ENCODE assay signal across 16 mouse cellular contexts in the genomic region with DNA sequence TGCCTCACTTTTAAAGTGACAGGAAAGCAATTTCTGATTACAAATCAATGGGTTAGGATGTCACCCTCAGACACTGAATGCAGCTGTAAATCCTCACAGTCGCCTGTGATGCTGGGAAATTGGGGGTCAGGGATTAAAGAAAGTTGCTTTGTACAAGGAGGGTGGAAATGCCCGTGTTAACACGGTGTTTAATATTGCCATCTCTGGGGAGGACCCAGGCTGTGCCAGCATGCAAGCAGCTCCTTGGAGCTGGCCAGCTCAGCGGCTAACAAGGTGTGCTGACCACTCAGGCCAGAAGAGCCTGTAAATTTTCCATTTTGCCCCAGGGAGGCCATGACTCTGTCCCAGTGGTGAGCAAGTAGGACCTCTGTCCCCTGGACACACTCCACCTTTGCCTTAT.
"Had no signal": no experiment of that assay in that cellular context is flagged by ENCODE, and none has a peak within 500 bp of the region (broad histone marks: within the 10 kb centered on the region; RNA-seq: fewer than 3 reads in every experiment).

No protein-coding gene starts in this region.

- ATAC-seq: midbrain, embryonic 13.5 days; midbrain, embryonic 15.5 days had no signal

- H3K4me2 ChIP-seq: lung, embryonic 14.5 days; midbrain, embryonic 13.5 days; midbrain, embryonic 15.5 days; neural tube, embryonic 13.5 days; neural tube, embryonic 15.5 days; stomach, embryonic 15.5 days had no signal

- H3K9ac ChIP-seq: lung, embryonic 14.5 days; midbrain, embryonic 13.5 days; midbrain, embryonic 15.5 days; neural tube, embryonic 13.5 days; neural tube, embryonic 15.5 days; stomach, embryonic 15.5 days had no signal

- H3K27me3 ChIP-seq: stomach, embryonic 15.5 days had no signal

- DNase-seq: lung, adult 18-20 months; lung, embryonic 14.5 days; lung, postnatal 10 days; lung, postnatal 4 days; right cerebral cortex, postnatal 14 days; thymus, adult 2 months; thymus, postnatal 25 days; thymus, postnatal 4 days had no signal

- H3K36me3 ChIP-seq: midbrain, embryonic 10.5 days; midbrain, embryonic 13.5 days; midbrain, embryonic 15.5 days; neural tube, embryonic 13.5 days; neural tube, embryonic 15.5 days; stomach, embryonic 15.5 days had no signal

- H3K4me3 ChIP-seq: midbrain, embryonic 10.5 days; midbrain, embryonic 13.5 days; midbrain, embryonic 15.5 days; myocyte; neural tube, embryonic 13.5 days; neural tube, embryonic 15.5 days; stomach, embryonic 15.5 days had no signal

- H3K9me3 ChIP-seq: midbrain, embryonic 10.5 days; midbrain, embryonic 13.5 days; midbrain, embryonic 15.5 days; neural tube, embryonic 13.5 days; neural tube, embryonic 15.5 days; stomach, embryonic 15.5 days had no signal

- H3K4me1 ChIP-seq: stomach, embryonic 15.5 days had no signal

- H3K27ac ChIP-seq: midbrain, embryonic 10.5 days; midbrain, embryonic 13.5 days; midbrain, embryonic 15.5 days; neural tube, embryonic 13.5 days; neural tube, embryonic 15.5 days; stomach, embryonic 15.5 days; stomach, postnatal 0 days had no signal
